Mouse (Mus musculus) embryonic fibroblast, embryonic 13.5 days (primary cell): Measurements from ENCODE around the gene Ccr10.

Source experiments
- CTCF ChIP-seq: IDR thresholded peaks from 2 replicates; pipeline ENCODE4 v1.5.1; 2011; ENCODE audit warnings: mild to moderate bottlenecking, control low read depth, low read length, moderate library complexity, borderline replicate concordance; ENCODE audit not compliant: insufficient read depth
- POLR2A ChIP-seq: IDR thresholded peaks from 2 replicates; pipeline ENCODE4 v1.6.1; 2011; ENCODE audit warnings: low read depth, mild to moderate bottlenecking, control low read depth, low read length, moderate library complexity

- TF ChIP-seq CTCF: no peak
- TF ChIP-seq POLR2A: no peak
These were observed 20.9 kb upstream of the Ccr10 start for GRCm38 (mm10) chr11:101196175-101196574.
